Mouse (Mus musculus) midbrain, postnatal 0 days (tissue): ENCODE measurements around the gene Plcb1. TPM values are rescaled to one million over a fixed set of nuclear protein-coding genes. Genes with fewer than 3 reads are reported as not detected.
A peak's percentile ranks its signal among the peaks of the same experiment; 100 is the strongest.

Experiments used
- ATAC-seq: fragments of 200-750 bp; cut with Nextera tagmentation; 2 replicates; pipeline ENCODE4 v1.8.0; 2017; ENCODE audit warnings: moderate number of reproducible peaks, mild to moderate bottlenecking, moderate TSS enrichment, moderate library complexity; ENCODE audit not compliant: low FRiP score
- DNase-seq: peaks from one replicate; pipeline ENCODE4 v3.0.0-alpha.2; 2015; ENCODE audit warnings: low spot score
- H3K27ac ChIP-seq: fragments of 300-500 bp; sonication (generic); 2 replicates; pipeline ENCODE4 v1.5.1; 2014; ENCODE audit warnings: low read depth, mild to moderate bottlenecking, low read length, mixed read lengths
- H3K27me3 ChIP-seq: fragments of 300-500 bp; sonication (generic); 2 replicates; pipeline ENCODE4 v1.6.1; 2014; ENCODE audit warnings: low read length, control low read depth, mixed read lengths; ENCODE audit not compliant: insufficient read depth
- H3K36me3 ChIP-seq: fragments of 300-500 bp; sonication (generic); 2 replicates; pipeline ENCODE4 v1.6.1; 2014; ENCODE audit warnings: low read length, control low read depth, mixed read lengths; ENCODE audit not compliant: insufficient read depth
- H3K4me1 ChIP-seq: fragments of 300-500 bp; sonication (generic); 2 replicates; pipeline ENCODE4 v1.6.1; 2014; ENCODE audit warnings: mild to moderate bottlenecking, control low read depth, antibody characterized with exemption, low read length, mixed read lengths; ENCODE audit not compliant: insufficient read depth
- H3K4me2 ChIP-seq: fragments of 300-500 bp; sonication (generic); 2 replicates; pipeline ENCODE4 v1.6.1; 2014; ENCODE audit warnings: low read depth, mild to moderate bottlenecking, low read length, mixed read lengths; ENCODE audit not compliant: poor library complexity, severe bottlenecking
- H3K4me3 ChIP-seq: fragments of 300-500 bp; sonication (generic); 2 replicates; pipeline ENCODE4 v1.5.1; 2014; ENCODE audit warnings: low read depth, mild to moderate bottlenecking, low read length, moderate library complexity
- H3K9ac ChIP-seq: fragments of 300-500 bp; sonication (generic); replicated peaks from 2 replicates; pipeline ENCODE4 v1.6.1; 2014; ENCODE audit warnings: mild to moderate bottlenecking, low read length, moderate library complexity, mixed read lengths; ENCODE audit not compliant: poor library complexity, severe bottlenecking
- H3K9me3 ChIP-seq: fragments of 300-500 bp; sonication (generic); 2 replicates; pipeline ENCODE4 v1.6.1; 2016; ENCODE audit warnings: low read length, control low read depth
- CTCF ChIP-seq: IDR thresholded peaks from 2 replicates; pipeline ENCODE4 v1.5.1; 2016; ENCODE audit warnings: antibody characterized with exemption, mild to moderate bottlenecking
- WGBS: fragments of 180-500 bp; shearing (Covaris S2); extraction: QIAGEN DNeasy Blood & Tissue Kit; methylation state at CpG from one replicate; pipeline ENCODE4 v1.1.7; 2014; 5-methylcytosine and 5-hydroxymethylcytosine counted together
- polyA plus RNA-seq: library from polyadenylated mRNA; unstranded; fragments of >200 nt; fragmentation: Nextera tagmentation; extraction: Ambion mirVana; gene quantifications from 2 replicates; pipeline ENCODE4 v1.2.1, GENCODE M21; 2015
- total RNA-seq: library from RNA; depleted of rRNA; stranded (reverse); fragments of >200 nt; gene quantifications from 2 replicates; pipeline ENCODE4 v1.2.3, GENCODE M21; 2014

The Plcb1 gene
- total and polyA plus RNA-seq, 2 experiments from 2014 or later, result 36.1 to 59.0 TPM

GRCm38 (mm10) chr2:135018708-135019107 is 232.8 kb downstream of the Plcb1 start:
- 81% methylated on average over 2 of the region's 2 CpGs for WGBS
- Histone ChIP-seq H3K36me3 (no peaks in the 10 kb centered on the region), H3K4me1 (no peaks in the 10 kb centered on the region), H3K4me3 (no peak overlapping the region), H3K27ac (no peak overlapping the region), H3K4me2 (no peak overlapping the region), H3K9ac (no peak overlapping the region), H3K9me3 (no peaks in the 10 kb centered on the region), H3K27me3 (no peaks in the 10 kb centered on the region)
- no peak for DNase-seq
- TF ChIP-seq CTCF, result no peak
- no peak for ATAC-seq

GRCm38 (mm10) chr2:135019588-135019987 is 233.7 kb downstream of the Plcb1 start:
- Histone ChIP-seq H3K9me3 (no peaks in the 10 kb centered on the region), H3K36me3 (no peaks in the 10 kb centered on the region), H3K4me2 (no peak overlapping the region), H3K27ac (no peak overlapping the region), H3K9ac (no peak overlapping the region), H3K4me1 (no peaks in the 10 kb centered on the region), H3K4me3 (no peak overlapping the region), H3K27me3 (no peaks in the 10 kb centered on the region)
- DNase-seq, result no peak
- TF ChIP-seq CTCF, result no peak
- no peak for ATAC-seq
- WGBS, result 86% methylated on average over 1 of the region's 1 CpGs

GRCm38 (mm10) chr2:135029288-135029687 is 243.4 kb downstream of the Plcb1 start:
- Histone ChIP-seq H3K27ac (no peak overlapping the region), H3K4me3 (no peak overlapping the region), H3K27me3 (no peaks in the 10 kb centered on the region), H3K9me3 (no peaks in the 10 kb centered on the region), H3K9ac (no peak overlapping the region), H3K4me1 (no peaks in the 10 kb centered on the region; the same call in 1 of the 2 replicates), H3K4me2 (0 out of 2 replicates have a peak overlapping the region, but pooled peaks have one; percentile 10), H3K36me3 (no peaks in the 10 kb centered on the region)
- ATAC-seq, result no peak
- TF ChIP-seq CTCF, result no peak
- DNase-seq, result no peak
- WGBS, result 26% methylated on average over 5 of the region's 5 CpGs

GRCm38 (mm10) chr2:135029700-135030099 is 243.8 kb downstream of the Plcb1 start:
- no peak overlapping the region for H3K9ac ChIP-seq

DNA sequence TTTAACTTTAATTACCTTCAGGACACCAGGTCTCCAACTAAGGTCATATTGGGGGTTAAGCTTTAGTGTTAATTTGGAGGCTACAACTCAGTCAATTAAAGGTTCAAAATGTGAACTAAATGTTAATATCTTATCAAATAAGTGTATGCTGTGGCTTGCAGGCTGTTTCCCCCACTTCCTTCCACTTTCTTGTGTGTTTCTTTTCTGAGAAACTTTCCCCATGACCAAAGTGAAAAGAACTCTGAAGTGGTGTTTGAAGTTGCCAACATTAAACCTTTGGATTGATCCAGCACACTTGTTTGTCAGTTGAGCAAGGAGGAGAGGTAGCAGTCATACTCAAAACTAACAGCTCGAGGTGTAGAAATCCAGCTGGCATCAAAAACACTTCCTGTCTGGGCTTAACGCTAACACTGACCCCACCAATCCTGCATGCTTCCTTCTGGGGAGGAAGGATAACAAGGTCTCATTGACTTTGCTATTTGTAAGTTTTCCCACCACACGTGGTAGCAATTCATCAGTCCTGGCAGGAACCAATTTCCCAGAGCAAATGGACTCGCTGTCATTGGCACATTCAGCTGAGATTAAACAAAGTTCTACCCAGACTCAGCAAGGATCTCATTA is 249.9 kb downstream of the Plcb1 start:
- H3K4me3 ChIP-seq, result no peak overlapping the region
- H3K4me2 ChIP-seq, result no peak overlapping the region
- 49% methylated on average over 4 of the region's 4 CpGs for WGBS
- no peaks in the 10 kb centered on the region for H3K9me3 ChIP-seq
- H3K27me3 ChIP-seq, result no peaks in the 10 kb centered on the region
- no peaks in the 10 kb centered on the region for H3K4me1 ChIP-seq
- no peak overlapping the region for H3K9ac ChIP-seq
- no peak for TF ChIP-seq CTCF
- no peak overlapping the region for H3K27ac ChIP-seq
- H3K36me3 ChIP-seq, result no peaks in the 10 kb centered on the region
- no peak for DNase-seq
- no peak for ATAC-seq

More at GRCm38 (mm10) chr2:135029700-135030099, 243.8 kb downstream of the Plcb1 start:
- Histone ChIP-seq H3K4me2 (0 out of 2 replicates have a peak overlapping the region, but pooled peaks have one; percentile 13), H3K36me3 (no peaks in the 10 kb centered on the region), H3K27me3 (no peaks in the 10 kb centered on the region), H3K4me3 (no peak overlapping the region), H3K9me3 (no peaks in the 10 kb centered on the region), H3K27ac (peak overlapping the region; percentile 26; the same call in 1 of the 2 replicates), H3K4me1 (no peaks in the 10 kb centered on the region; the same call in 1 of the 2 replicates)
- ATAC-seq (no peak), DNase-seq (peak; percentile 56)
- 17% methylated on average over 6 of the region's 6 CpGs for WGBS
- peak; percentile 27 for TF ChIP-seq CTCF

GRCm38 (mm10) chr2:135048791-135049190 is 262.9 kb downstream of the Plcb1 start:
- no peaks in the 10 kb centered on the region for H3K4me1 ChIP-seq
- WGBS, result 52% methylated on average over 2 of the region's 2 CpGs
- no peak overlapping the region for H3K4me3 ChIP-seq

More at GRCm38 (mm10) chr2:135048791-135049190, 262.9 kb downstream of the Plcb1 start:
- Histone ChIP-seq H3K27ac (no peak overlapping the region), H3K4me2 (no peak overlapping the region), H3K27me3 (no peaks in the 10 kb centered on the region), H3K9ac (no peak overlapping the region), H3K9me3 (no peaks in the 10 kb centered on the region), H3K36me3 (no peaks in the 10 kb centered on the region)
- DNase-seq (no peak), ATAC-seq (no peak)
- no peak for TF ChIP-seq CTCF
